Mouse (Mus musculus): ENCODE data around the gene Gm14525.
"Not testable (repeated sequence)": the region's sequence is repeated elsewhere in the genome, so short reads cannot be mapped to it uniquely, and the experiment has no call there.

The Gm14525 gene

GRCm38 (mm10) chrX:26702538-26702937 lies at the start of gene Gm14525:
TSS of gene Gm14525 (minus strand) at chrX:26702638.
- DNase-seq = not testable (repeated sequence)

Data from kidney, adult 8-10 months (tissue).